Mouse (Mus musculus): ENCODE data around the gene Pitpnm2.

Pitpnm2 gene

GRCm38 (mm10) chr5:124199168-124199567, 50.4 kb downstream of the Pitpnm2 start:
- DNase-seq, result no peak

- DNase-seq, result no peak
These were observed 51.1 kb downstream of the Pitpnm2 start for GRCm38 (mm10) chr5:124198473-124198872.

- no peak for DNase-seq
These were observed 53.5 kb downstream of the Pitpnm2 start for GRCm38 (mm10) chr5:124196082-124196481.

GRCm38 (mm10) chr5:124194386-124195084, 55.0 kb downstream of the Pitpnm2 start:
- peak; percentile 59 for DNase-seq

DNA sequence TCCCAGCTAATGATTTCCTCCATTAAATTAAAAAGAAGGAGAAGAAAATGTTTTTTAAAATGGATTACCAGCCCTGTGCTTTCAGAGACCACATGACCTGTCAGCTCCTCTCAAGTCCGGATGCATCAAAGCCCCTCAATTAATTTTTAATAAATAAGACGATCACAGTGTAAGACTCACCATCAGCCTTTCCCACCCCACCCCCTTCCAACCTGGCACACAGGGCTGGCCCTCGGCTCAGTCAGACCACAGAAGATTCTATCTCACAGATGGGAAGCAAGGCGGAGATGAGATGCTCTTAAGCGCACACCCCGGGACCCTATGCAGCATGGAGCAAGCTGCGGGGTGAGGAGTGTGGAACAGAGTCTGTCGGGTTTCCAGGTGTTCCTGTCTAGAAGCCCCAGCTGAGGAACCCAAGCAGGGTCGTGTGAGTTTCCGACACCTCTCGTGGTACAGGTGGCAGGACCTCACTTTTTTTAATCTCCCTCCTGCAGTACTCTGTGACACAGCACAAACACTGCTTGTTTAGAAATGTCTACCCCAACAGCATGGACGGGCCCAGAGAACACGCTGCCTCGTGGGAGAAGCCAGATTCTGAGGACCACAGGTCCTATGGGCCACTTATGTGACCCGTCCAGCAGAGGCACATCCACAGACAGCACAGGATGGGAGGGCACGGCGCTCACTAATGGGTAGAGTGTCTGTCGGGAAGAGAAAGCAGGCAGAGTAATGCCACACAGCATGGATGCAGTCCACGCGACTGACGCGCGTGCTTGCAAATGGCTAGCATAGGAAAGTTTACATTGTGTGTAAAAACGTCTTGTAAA, 56.1 kb downstream of the Pitpnm2 start:
- DNase-seq, result no peak

- no peak for DNase-seq
These were observed 56.8 kb downstream of the Pitpnm2 start for GRCm38 (mm10) chr5:124192726-124193285.

DNA sequence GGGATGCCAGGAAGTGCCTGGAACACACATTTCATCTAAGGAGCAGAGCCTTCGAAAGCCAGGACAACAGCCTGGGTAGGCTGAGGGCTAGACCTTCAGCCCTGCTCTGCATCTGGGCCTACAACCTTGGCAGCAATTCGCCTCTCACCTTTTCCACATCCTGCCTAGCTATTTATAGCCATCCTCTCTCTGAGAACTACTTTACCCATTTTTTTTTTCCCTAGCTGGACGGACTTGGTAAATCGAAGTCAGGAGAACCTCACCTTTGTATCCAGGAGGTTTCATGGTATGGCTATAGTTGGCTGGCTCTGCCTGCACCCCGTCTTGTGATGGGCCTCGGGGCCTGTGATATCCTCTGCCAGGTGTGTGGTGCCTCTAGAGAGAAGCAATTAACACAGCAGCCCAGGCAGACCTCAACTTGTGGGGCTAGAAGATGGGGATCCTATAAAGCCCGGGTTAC, 57.3 kb downstream of the Pitpnm2 start:
- no peak for DNase-seq

GRCm38 (mm10) chr5:124190146-124190870, 59.3 kb downstream of the Pitpnm2 start:
- DNase-seq, result no peak

GRCm38 (mm10) chr5:124189572-124189981, 60.0 kb downstream of the Pitpnm2 start:
- no peak for DNase-seq

DNA sequence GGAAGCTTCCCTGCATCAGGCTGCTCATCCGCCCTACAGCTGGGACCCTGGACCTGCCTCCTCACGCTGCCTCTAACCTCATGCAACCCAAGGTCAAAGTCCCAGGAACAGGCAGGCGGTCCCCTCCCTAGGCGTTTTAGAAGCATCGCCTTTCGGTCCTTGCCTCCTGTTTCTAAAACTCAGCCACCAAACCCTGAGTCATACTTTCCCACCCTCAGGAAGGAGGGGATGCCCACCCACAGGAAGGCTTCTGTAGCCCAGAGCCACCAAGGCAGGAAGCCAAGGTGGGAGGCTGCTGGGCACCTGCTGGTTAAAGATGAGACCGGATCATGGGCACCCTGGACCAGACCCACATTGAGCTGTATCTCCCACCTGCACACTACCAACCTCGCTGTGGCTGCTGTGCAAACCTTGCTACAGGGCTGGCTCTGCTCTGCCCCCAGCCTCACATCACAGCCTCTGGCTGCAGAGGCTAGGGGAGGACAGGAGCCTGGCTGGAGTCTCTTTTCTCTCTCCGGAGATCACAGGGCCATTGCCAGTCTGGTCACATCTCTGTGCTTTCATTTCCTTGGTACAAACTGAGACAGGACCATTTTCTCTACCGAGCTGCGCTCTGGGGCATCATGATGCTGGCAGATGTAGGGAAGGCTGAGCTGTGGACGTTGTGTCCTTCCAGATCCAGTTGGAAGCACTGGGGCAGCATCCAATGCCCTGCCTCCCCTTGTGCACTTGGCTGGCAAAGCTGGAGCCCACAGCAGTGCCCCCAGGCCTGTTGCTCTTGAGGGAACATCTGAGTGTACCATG, 61.9 kb downstream of the Pitpnm2 start:
- peak; percentile 49 for DNase-seq

- DNase-seq, result no peak
These were observed 62.5 kb downstream of the Pitpnm2 start for GRCm38 (mm10) chr5:124186981-124187507.

DNA sequence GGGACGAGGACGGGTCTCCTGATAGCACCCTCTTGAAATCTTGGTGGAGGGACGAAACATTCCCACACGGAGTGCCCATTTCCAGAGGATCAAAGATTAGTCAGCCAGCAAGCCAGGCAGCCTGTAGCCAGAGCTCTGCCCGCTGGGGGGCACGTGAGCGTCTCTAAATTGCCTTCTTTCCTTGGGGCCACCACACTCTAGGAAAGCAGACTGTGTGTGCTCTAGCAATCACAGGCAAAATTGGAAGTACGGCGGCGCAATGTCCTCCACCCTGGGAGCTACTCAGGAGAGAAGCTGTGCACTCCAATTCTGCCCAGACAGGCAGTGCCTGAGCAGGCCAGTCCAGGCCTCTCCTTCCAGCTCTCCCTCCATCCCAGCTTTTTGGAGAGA, 63.1 kb downstream of the Pitpnm2 start:
- DNase-seq, result no peak

- DNase-seq, result no peak
These were observed 63.7 kb downstream of the Pitpnm2 start for GRCm38 (mm10) chr5:124185706-124186464.

DNA sequence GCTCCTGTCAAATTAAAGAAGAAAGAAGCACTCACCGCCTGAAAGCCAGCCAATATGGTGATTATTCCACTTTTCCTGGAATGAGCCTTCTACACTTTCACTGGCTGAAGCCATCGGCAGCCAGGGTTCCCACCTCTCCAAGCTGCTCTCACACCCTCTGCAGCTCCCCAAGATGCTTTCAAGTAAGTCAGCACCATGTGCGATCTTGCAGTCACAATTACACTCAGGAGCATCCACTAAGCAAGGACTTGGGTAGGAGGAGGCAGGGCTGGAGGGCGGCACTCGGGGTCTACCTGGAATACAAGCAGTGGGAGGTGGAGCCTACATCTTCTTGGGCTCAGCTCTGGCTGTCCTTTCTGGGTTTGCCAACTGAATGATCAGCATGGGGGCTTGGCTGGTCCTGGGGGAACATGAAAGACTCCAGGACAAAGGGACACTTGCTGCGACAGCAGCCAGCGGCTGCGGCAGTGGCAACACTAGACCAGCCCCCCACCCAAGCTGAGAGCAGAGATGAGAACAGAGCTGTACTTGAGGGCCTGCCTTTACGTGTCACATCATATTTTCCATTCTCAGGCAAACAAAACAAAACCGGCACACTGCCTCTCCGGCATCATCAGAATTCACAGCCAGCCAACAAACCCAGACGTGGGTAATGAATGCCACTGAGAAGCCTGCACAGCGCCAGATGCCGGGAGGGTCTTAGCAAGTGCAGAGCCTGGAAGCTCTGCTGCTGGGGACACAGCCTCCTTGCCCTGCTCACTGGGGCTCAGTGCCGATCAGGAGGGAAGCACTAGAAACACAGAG, 64.5 kb downstream of the Pitpnm2 start:
- no peak for DNase-seq

DNA sequence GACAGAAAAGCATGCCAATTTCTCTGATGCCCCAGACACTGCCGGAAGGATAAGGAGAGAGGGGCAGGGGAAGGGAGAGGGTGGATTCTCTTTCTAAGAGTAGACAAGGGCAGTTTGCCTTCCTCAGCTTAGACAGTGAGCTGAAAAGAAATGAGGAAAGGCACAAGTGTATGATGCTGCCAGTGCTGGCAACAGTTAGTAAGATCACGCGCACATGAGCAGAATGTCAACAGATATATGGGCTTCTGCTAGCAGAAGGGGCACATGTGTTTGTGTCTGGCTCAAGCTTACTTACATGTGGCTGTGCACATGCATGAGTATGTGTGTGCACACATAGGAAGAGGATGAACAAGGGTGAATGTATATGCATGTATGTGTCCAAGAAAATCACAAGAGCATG, 65.4 kb downstream of the Pitpnm2 start:
- DNase-seq, result no peak

GRCm38 (mm10) chr5:124182642-124183041, 66.9 kb downstream of the Pitpnm2 start:
- DNase-seq, result no peak

DNA sequence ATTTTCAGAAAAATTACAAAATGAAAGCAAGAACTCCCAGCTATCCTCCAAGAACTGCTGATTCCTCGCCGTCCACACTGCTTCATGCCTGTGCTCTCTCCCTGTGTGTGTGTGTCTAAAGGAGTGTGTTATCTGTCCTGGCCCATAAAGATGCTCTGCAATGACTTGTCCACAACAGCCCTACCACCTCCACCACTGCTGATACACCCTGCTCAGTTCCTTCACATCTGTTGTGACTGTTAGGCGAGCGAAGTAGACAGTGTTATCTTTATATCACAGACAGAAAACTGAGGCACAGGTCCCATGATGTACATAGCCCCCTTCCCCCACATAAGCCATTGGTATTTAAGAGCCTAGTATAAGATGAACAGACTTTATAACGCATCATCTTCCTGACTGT, 67.5 kb downstream of the Pitpnm2 start:
- no peak for DNase-seq

GRCm38 (mm10) chr5:124180500-124181167, 68.9 kb downstream of the Pitpnm2 start:
- DNase-seq, result no peak

- DNase-seq, result no peak
These were observed 70.1 kb downstream of the Pitpnm2 start for GRCm38 (mm10) chr5:124179411-124179810.

GRCm38 (mm10) chr5:124176726-124177132, 72.8 kb downstream of the Pitpnm2 start:
- no peak for DNase-seq
